Mouse (Mus musculus) lung, postnatal 36 days (tissue): ENCODE results near the gene Dhrs7.

Experiments
- DNase-seq: peaks from one replicate; pipeline ENCODE4 v3.0.0; 2022; ENCODE audit warnings: mixed read lengths

Gene Dhrs7

DNA sequence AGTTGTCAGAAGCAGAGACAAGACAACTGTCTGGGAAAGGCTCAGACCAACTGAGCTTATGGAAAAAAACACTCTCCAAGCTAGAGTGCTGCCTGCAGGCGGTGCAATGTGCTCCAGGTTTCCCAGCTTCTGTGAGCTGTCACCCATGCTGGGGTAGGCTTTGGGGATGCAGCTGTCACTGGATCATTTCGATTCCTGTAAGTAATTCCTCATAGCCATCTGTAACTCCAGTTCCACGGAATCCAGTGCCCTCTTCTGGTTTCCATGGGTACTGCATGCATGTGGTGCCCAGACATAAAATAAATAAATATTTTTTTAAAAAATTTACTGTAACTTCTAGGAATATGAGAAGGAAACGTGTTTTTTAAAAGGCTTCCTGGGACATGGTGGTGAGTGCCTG lies 10.0 kb downstream of the Dhrs7 start:
- DNase-seq: peak; percentile 79

DNA sequence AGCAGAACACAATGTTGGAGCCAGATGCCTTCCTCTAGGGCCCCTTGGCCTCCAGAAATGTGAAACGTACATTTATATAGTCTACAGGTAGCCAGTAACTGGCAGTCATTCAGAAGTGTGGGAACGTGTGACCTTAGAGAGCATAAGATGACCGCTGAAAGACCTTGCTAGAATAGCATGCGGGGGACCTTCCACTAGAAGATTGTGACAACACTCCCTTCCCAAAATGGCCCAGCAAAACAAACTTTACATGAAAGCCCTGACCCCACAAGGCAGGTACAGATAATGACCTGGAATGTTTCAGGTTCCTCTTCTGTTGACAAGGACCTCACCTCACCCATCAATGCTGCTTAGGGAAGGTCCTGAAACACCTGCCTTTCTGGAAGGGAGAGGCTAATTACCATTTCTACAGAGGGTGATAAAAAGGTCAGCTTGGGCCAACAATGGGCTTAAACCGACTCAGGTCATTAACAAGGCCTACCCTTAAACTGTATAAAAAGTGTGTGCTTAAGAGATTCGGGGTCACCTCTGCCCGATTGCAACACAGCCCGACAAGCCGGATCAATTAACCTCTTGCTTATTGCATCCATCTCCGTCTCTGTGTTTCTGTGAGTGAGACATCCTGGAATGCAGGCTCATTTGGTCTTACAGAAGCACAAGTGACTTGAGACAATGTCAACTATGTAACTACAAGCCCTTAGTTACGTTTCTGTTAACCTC lies 14.9 kb downstream of the Dhrs7 start, which contains the start of gene Gm4756:
Gene Gm4756, minus strand, starts transcription at position 51 of the 720 bp plus-strand sequence.
- no peak for DNase-seq

DNA sequence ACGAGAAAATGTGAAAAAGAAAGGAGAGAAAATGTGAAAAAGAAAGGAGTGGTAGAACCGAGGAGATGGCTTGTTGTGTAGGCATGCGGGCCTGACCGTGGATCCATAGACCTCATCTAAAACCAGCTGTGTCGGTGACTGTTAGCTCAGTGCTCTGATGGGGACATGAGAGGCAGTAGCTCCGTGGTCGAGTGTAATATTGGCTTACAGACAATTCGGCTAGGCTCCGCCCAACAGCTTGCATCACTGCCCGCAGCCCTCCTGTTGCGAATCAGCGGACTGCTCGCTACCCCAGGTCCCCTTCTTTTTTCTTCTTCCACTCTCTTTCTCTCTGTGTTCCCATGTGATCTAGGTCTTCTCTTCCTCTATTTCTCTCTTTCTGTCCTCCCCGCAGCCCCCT lies 15.8 kb downstream of the Dhrs7 start:
- DNase-seq: no peak

GRCm38 (mm10) chr12:72638025-72638424 lies 26.7 kb downstream of the Dhrs7 start:
- no peak for DNase-seq

- DNase-seq: no peak
These were observed 36.0 kb downstream of the Dhrs7 start for GRCm38 (mm10) chr12:72628751-72629150.

GRCm38 (mm10) chr12:72622853-72623496 lies 41.7 kb downstream of the Dhrs7 start:
- DNase-seq: no peak

DNA sequence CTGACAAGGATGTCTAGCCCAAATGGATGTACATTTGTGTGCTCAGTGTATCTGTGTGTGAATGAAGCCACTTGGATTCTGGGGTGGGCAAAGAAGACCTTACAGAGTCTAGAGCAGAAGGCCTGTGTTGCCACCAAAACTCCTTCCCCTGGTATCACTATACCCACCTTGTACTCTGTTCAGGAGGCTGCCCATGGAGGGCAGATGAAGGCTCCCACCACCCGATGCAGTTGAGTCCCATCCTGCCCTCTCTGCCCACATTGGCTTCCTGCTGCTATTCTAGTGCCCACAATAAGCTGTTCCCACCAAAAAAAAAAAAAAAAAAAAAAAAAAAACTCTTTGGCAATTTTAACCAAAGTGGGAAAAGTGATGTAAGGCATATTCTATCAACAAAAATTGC lies 43.3 kb downstream of the Dhrs7 start:
- no peak for DNase-seq

DNA sequence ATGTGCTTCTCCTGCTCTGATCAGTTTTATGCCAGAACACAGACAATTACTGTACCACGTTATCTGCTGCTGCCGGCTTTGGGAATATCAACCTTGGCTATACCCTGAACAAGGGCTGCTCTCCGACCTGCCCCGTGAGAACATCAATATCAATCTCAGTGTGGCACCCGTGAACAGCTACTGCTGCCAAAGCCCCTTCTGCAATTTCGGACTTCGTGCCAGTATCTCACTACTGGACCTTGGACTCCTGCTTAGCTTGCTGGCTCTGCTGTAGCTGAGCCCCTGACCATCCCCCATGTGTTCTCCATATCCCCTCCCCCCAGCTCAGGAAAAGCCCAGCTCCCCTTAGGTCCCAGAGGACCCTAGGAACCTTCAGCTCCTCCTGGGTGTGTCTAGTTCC lies 43.9 kb downstream of the Dhrs7 start:
- no peak for DNase-seq

- DNase-seq: no peak
These were observed 52.7 kb downstream of the Dhrs7 start for GRCm38 (mm10) chr12:72612053-72612452.
